Mouse (Mus musculus): ENCODE results near the gene Nr2f1.
"Not testable (repeated sequence)": the region's sequence is repeated elsewhere in the genome, so short reads cannot be mapped to it uniquely, and the experiment has no call there.

Nr2f1 gene

DNA sequence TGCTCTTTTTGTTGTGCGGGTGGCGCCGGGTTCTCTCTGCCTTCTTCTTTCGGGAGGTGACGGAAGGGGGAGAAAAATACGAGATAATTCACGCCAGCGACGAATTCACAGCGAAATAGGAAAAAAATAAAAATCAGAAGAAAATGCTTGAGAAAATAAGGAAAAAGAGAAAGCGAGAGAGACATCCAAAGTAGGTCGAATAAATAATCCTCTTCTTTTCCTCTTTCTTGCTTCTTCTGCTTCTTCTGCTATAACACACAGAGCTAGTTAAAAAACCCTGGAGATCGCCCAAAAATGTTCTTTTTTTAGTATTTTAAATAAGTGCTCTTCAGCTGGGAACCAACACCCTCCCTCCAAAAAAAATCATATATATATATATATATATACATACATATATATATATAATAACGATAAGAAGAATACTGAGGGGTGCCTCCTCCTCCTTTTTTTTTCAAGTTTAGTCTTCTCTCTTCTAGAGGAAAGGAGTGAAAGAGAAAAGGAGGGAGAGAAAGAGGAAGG is at the start of gene Nr2f1:
Nr2f1 (minus strand) TSS at position 116 of the 519 bp plus-strand sequence.
- DNase-seq (ENCODE audit: low spot score): no peak

GRCm38 (mm10) chr13:78221680-78222079 is 22.1 kb upstream of the Nr2f1 start:
- no peak for DNase-seq (ENCODE audit: low spot score)

GRCm38 (mm10) chr13:78220238-78220637 is 20.7 kb upstream of the Nr2f1 start:
- not testable (repeated sequence) for DNase-seq (ENCODE audit: low spot score)

DNA sequence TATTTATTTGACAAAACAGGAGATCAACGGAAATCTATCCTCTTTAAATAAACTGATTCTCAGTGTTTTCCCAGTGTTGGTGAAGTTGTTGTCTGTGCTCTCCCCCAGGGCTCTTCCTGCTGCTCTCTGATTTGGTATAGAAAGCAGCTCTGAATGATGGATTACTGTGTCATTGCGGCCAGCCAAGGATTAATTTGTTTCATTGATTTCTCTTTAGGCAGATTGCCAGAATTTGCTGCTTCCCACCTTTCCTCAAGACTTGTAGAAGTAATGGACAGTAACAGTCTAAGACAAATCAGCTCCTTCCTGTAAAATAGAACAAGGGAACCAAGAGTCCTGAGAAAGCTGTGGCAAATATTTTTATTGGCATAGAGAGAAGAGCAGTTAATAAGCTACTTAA is 15.7 kb upstream of the Nr2f1 start:
- no peak for DNase-seq (ENCODE audit: low spot score)

- DNase-seq (ENCODE audit: low spot score): no peak
These were observed 13.6 kb upstream of the Nr2f1 start for GRCm38 (mm10) chr13:78213155-78213554.

GRCm38 (mm10) chr13:78212111-78212510 is 12.6 kb upstream of the Nr2f1 start:
- DNase-seq (ENCODE audit: low spot score): no peak

DNA sequence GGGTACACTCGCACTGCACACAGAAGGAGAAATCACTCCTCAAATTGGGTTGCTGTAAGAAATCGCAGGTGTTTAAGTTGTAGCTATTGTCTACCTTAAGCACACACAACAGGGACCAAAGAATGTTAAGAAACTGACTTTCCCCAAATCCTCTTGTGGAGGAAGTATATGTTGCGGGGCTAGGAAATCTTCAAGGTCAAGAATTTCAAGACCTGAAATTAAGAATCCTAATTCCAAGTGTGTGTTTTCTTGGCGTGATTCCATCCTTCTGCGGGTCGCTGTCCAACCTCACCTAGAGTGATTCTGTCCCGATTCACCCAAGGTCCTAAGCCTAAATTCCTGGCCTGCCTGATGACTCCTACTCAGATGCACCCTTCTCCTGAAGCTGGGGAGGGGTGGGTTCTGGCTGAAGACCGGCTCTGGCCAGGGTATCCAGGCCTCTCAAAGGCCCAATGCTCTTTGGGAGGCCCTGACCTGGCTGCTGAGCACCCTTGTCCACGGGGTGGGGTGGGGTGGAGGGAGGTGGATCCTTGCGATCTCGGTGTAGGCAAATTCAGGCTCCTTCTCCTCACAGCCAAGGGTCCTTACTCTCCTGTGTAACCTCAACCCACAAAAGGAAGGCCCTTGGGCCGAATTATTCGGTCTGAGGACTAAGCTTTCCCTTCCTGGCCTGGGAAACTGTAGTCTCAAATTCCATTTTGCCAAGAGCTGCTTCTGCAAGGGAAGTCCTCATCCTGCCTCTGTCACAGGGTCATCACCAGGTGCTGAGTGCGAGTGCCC is 11.9 kb upstream of the Nr2f1 start:
- no peak for DNase-seq (ENCODE audit: low spot score)

DNA sequence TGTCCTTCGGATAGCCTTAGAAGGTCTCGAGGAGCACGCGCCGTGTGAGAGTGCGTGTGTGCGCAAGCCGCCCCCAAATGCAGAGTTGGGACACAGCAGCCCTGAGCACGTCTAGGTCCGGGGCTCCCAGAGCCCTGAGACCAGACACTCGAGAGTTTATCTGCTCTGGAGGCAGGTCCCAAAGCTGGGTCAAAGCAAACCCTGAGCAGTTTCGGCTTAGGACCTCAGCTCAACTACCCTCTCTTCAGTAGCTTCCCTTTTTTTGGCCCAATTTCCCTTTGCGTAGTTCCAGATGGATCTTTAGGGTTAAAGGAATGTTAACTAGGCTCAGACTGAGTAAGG is 11.2 kb upstream of the Nr2f1 start:
- DNase-seq (ENCODE audit: low spot score): no peak

GRCm38 (mm10) chr13:78210029-78210747 is 10.6 kb upstream of the Nr2f1 start:
- DNase-seq (ENCODE audit: low spot score): no peak

- DNase-seq (ENCODE audit: low spot score): no peak
These were observed 10.1 kb upstream of the Nr2f1 start for GRCm38 (mm10) chr13:78209611-78210028.

- no peak for DNase-seq (ENCODE audit: low spot score)
These were observed 9.3 kb upstream of the Nr2f1 start for GRCm38 (mm10) chr13:78208689-78209410.

DNA sequence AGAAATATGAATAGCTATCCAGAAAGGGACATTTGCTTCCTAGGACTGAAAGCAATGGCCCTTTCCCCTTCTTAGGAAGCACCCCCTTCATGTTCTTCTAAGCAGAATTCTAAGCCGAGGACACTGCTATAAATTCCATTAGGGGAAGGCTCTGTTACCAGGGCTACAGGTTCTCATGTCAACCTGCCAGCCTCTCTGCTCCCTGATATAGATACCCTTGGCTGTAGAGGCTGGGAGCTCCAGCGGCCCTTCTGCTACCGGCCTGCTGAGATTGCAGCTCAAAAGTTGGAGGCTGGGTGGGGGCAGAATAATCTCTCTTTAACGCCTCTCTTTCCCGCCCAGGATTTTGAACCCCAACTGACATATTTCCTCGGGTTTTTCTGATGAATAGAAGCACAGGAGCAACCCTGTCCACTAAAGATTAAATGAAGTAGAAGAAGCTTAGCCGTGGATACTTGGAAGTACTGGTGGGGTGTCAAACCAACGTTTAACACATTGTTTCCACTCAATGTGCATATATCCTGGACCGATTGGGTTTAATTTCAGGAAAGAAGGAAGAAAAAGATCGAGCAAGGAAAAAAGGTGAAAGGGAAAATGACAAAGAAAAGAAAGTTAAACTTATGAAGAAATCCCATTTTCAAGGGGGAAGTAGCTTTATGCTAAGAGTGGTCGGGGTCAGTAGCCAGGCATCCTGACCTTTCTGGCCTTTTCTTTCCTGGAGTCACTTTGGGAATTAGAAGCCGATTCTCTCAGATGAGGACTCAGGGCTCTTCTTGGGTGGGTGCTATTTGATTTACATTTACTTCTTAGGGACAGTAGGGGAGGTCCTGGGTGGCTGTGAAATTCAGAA is 8.5 kb upstream of the Nr2f1 start:
- DNase-seq (ENCODE audit: low spot score): no peak

GRCm38 (mm10) chr13:78206891-78207430 is 7.4 kb upstream of the Nr2f1 start:
- DNase-seq (ENCODE audit: low spot score): no peak

DNA sequence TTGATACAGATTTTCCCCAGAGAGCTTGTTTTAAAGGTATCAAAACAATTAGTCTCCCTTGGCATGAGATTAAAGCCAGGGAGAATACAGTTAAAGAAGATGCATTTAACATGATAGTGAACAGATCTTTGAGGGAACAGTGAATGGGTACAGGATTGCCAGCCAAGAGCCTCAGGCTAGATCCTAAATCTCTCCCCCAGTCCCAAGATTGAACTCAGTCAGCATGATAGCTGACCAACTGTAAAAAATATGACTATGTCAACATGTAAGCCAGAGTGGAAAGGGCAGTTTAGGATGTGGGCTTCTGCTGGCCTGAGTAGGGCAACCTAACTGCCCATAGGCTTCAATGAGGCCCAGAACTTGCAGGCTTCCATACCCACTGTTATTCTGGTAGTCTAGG is 5.9 kb upstream of the Nr2f1 start:
- DNase-seq (ENCODE audit: low spot score): no peak

DNA sequence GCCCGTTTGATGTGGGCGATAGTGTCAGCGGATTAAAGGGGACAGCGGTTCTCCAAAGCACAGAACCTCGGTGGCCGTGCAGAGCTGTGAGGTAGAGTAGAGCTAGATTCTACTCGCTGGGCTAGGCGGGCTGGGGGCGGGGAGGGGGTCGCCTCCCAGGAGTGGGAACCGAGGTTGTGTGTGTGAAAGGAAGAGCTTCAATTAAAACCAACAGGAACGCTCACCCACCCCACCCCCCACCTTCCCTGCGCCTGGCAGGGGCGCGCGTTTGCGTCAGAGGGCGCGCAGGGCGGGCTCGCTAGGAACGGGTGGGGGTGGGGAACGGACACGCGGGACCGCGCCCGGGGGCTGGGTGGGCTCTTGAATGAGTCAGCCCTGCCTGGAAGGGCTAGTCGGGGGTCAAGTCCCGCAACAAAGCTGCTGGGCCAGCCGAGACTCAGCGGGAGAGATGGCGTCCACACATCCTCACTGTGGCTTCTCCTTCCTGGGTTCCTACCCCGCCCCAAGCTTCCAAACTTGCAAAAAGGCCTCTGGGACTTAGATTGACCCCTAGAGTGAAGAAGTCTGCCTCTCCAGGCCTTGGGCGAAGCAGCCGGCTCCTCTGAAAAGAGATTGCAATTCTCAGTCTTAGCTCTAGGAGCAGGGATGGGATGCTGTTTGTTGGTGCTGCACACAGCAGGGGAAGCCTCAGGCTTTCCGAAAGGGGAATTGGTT is 3.9 kb upstream of the Nr2f1 start:
- DNase-seq (ENCODE audit: low spot score): peak; percentile 31

DNA sequence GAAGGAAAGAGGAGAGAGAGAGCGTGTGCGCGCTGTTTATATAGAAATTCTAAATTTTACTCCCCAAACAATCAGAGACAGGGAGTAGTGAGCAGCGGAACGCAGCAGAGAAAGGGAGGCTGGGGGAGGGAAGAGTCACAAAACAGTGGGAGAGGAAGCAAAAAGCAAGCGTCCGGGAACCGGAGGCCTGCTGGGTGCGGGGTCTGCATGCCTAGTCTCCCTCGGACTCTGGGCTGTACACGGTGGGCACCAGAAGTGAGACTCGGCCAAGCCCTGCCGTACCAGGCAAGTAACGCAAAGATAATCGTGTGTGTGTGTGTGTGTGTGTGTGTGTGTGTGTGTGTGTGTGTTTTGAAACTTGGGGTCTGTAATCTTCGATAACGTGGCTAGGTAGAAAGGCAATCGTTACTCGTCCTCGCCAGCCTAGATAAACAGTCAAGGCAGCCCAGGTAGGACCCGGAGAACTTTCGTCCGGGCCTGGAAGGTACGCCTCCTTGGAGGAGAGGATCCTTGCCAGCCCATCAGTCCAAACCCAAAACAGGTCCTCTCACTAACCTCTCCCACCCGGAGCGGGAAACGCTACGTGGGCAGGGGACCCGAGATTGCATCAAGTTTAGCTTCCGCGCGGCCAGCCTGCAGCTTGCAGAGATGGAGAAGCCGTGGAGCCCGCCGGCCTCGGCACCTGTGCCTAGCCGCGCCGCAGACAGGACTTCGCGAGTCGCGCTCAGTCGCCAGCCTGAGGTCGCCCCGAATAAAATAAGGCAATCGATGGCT is 3.2 kb upstream of the Nr2f1 start:
- DNase-seq (ENCODE audit: low spot score): peak; percentile 31

GRCm38 (mm10) chr13:78201871-78202565 is 2.5 kb upstream of the Nr2f1 start:
- no peak for DNase-seq (ENCODE audit: low spot score)

DNA sequence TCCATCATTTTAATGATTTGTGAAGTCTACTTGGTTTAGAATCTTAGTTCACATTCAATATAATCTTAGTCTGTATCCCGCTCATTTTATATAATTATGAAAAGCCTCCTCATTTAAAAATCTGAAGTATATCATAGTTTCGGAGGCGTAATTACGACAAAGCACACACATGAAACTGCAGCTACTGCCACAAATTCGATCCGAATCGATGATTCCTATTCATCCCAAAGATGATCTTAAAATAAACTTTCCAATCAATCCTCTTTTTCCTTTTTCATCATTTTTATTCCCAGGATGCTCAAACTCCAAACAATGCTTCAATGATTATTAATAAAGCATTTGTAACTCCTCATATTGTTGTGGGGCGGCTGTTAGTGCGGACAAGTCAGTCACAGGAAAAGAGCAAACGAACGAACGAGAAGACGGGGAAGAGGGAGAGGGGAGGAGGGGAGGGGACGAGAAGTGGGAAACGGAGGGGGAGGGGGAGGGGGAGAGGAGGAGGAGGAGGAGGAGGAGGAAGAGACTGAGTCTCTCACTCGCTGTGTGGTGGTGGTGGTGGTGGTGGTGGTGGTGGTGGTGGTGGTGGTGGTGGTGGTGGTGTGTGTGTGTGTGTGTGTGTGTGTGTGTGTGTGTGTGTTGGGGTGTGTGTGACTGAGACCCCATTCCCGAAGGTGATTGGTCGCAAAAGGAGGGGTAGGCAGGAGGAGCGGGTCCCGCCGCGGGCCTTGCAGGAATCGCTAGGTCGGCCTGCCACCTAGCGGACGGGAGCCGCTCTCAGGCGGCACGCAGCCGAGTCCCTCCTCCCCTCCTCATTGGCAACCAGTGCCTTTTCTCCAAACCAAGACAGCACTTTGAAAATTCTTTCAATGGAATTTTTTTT is 1.7 kb upstream of the Nr2f1 start:
- peak; percentile 78 for DNase-seq (ENCODE audit: low spot score)
